Mouse (Mus musculus) cerebellum, postnatal 36 days (tissue): ENCODE measurements at regions not wholly inside any gene's neighbourhood (a gene's known extent, or its start where the extent isn't known, plus 50 kb on each side); places are given as distances from the start of the nearest gene placed in this dataset.
A peak's percentile ranks its signal among the peaks of the same experiment; 100 is the strongest.

Experiments used
- DNase-seq, 2 experiments: peaks; one replicate each; pipeline ENCODE4 v3.0.0; 2021 to 2022; ENCODE audit warnings: mixed read lengths in 2 of 2

DNA sequence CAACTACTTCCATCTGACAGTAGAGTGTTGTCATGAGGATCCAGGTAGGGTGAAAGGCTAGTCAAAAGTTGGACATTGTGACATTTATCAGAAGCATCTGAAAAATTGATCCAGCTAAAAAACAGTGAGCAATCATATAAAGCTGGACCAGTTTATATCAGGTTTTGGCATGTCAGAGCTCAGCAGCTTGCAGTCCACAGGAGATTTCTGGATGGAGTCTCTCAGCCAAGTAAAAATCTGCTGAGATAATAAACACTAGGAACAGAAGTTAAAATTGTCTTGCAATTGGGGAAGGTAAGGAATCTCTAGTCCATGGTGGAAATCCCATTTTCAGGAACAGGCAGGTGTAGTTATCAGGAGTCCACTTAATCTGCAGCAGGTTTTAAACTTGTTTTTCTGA lies 83.3 kb upstream of the Cntn5 start:
- peak; percentile 9 to 16 for DNase-seq
